Mouse (Mus musculus) lung, embryonic 15.5 days (tissue): ENCODE results near the gene Gm45713. TPM values are rescaled to one million over a fixed set of nuclear protein-coding genes. Genes with fewer than 3 reads are reported as not detected.
"Not testable (repeated sequence)": the region's sequence is repeated elsewhere in the genome, so short reads cannot be mapped to it uniquely, and the experiment has no call there.

Experiments
- ATAC-seq: fragments of 200-750 bp; cut with Nextera tagmentation; 2 replicates; pipeline ENCODE4 v1.8.0; 2017; ENCODE audit warnings: moderate number of reproducible peaks, borderline replicate concordance; ENCODE audit not compliant: low FRiP score, low TSS enrichment; ENCODE audit errors: extremely low read depth
- H3K27ac ChIP-seq: fragments of 300-500 bp; sonication (generic); 2 replicates; pipeline ENCODE4 v1.5.1; 2015; ENCODE audit warnings: moderate library complexity, mild to moderate bottlenecking, inconsistent platforms
- H3K27me3 ChIP-seq: fragments of 300-500 bp; sonication (generic); 2 replicates; pipeline ENCODE4 v1.6.1; 2015; ENCODE audit warnings: inconsistent platforms
- H3K36me3 ChIP-seq: fragments of 300-500 bp; sonication (generic); 2 replicates; pipeline ENCODE4 v1.6.1; 2015; ENCODE audit warnings: inconsistent platforms
- H3K4me1 ChIP-seq: fragments of 300-500 bp; sonication (generic); 2 replicates; pipeline ENCODE4 v1.6.1; 2015; ENCODE audit warnings: inconsistent platforms
- H3K4me2 ChIP-seq: fragments of 300-500 bp; sonication (generic); 2 replicates; pipeline ENCODE4 v1.6.1; 2015; ENCODE audit warnings: inconsistent platforms, mild to moderate bottlenecking, moderate library complexity
- H3K4me3 ChIP-seq: fragments of 300-500 bp; sonication (generic); 2 replicates; pipeline ENCODE4 v1.5.1; 2015; ENCODE audit warnings: mild to moderate bottlenecking, inconsistent platforms
- H3K9ac ChIP-seq: fragments of 300-500 bp; sonication (generic); 2 replicates; pipeline ENCODE4 v1.6.1; 2015; ENCODE audit warnings: inconsistent platforms
- H3K9me3 ChIP-seq: fragments of 300-500 bp; sonication (generic); 2 replicates; pipeline ENCODE4 v1.6.1; 2016; ENCODE audit warnings: inconsistent platforms
- WGBS: fragments of 180-500 bp; shearing (Covaris S2); methylation state at CpG from one replicate; pipeline ENCODE4 v1.1.7; 2015; 5-methylcytosine and 5-hydroxymethylcytosine counted together
- polyA plus RNA-seq: library from polyadenylated mRNA; unstranded; fragments of >200 nt; fragmentation: Nextera tagmentation; extraction: Ambion mirVana; gene quantifications from 2 replicates; pipeline ENCODE4 v1.2.1, GENCODE M21; 2015

Gene Gm45713
- polyA plus RNA-seq, 1 experiment from 2014 or later = 0.19 TPM

DNA sequence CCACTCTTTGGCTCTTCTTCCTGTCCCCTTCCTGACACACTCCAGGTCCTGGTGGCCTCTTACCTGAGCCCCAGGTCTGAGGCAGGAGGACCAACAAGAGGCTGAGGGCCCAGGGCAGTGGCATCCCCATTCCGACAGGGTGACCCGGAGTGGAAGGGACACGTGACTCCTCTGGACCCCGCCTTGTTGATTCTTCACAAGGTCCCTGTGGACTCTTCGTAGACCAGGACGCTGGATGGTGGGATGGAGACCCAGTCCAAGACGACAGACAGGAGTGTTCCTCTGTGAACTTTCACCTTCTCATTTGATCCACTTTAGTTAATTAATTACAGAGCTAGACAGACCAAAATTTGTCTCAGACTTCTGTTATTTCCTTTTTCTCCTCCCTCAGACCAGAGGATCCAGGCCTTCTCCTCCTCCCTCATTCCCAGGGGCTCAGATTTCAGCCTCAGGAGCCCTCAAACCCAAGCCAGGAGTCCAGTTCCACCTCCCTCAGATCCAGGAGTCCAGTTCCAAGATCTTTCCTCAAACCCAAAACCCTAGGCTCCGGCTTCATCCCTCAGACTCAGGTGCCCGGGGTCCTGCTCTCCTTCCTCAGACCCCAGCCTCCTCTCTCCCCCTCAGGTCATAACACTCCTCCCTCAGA is 33.0 kb downstream of the Gm45713 start:
- Histone ChIP-seq H3K27ac (peak overlapping the region; percentile 93), H3K4me1 (peaks cover 34% of the 10 kb centered on the region), H3K9me3 (no peaks in the 10 kb centered on the region), H3K9ac (peak overlapping the region; percentile 47), H3K27me3 (no peaks in the 10 kb centered on the region), H3K4me2 (peak overlapping the region; percentile 63), H3K4me3 (peak overlapping the region; percentile 46), H3K36me3 (no peaks in the 10 kb centered on the region)
- no peak for ATAC-seq
- 47% methylated on average over 9 of the region's 9 CpGs for WGBS

DNA sequence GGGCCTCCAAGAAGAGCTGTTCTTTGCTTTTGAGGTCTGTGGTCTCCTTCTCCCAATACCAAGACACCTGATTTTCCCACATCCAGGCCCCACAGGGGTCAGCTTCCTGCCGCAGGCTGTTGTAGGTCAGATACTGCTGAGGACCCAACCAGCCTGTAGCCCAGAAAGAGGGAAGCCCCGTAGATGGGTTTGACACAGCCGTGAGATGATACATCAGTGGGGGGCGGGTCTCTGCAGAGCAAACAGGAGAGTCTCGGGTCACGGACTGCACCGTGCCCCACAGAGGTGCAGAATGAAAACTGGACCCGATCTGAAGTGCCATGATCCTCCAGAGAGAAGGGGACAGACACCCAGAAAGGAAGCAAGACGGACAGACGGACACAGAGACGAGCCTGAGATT is 33.6 kb downstream of the Gm45713 start:
- H3K4me3 ChIP-seq = peak overlapping the region; percentile 46
- no peaks in the 10 kb centered on the region for H3K27me3 ChIP-seq
- peaks cover 34% of the 10 kb centered on the region for H3K4me1 ChIP-seq
- no peak for ATAC-seq
- no peak overlapping the region for H3K27ac ChIP-seq
- no peaks in the 10 kb centered on the region for H3K36me3 ChIP-seq
- H3K9me3 ChIP-seq = no peaks in the 10 kb centered on the region
- whole genome bisulfite sequencing = 72% methylated on average over 11 of the region's 11 CpGs
- no peak overlapping the region for H3K9ac ChIP-seq
- H3K4me2 ChIP-seq = peak overlapping the region; percentile 63

DNA sequence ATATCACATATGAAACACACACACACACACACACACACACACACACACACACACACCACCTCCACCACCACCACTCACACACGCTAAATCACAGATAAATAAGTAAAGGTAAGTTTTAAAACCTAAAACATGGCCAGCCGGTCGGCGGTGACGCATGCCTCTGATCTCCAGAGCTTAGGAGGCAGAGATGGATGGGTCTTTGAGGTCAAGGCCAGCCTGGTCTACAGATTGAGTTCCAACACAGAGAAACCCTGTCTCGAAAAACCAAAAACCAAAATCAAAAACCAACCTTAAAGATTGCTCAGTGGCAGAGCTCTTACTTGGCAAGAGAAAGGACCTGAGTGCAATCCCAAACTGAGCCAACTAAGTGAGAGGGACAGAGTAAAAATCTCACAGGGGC is 36.0 kb downstream of the Gm45713 start:
- Histone ChIP-seq H3K9ac (no peak overlapping the region), H3K4me1 (peaks cover 34% of the 10 kb centered on the region), H3K4me2 (no peak overlapping the region), H3K9me3 (no peaks in the 10 kb centered on the region), H3K27me3 (no peaks in the 10 kb centered on the region), H3K27ac (no peak overlapping the region), H3K36me3 (no peaks in the 10 kb centered on the region), H3K4me3 (no peak overlapping the region)
- WGBS = 78% methylated on average over 6 of the region's 6 CpGs
- ATAC-seq = no peak

DNA sequence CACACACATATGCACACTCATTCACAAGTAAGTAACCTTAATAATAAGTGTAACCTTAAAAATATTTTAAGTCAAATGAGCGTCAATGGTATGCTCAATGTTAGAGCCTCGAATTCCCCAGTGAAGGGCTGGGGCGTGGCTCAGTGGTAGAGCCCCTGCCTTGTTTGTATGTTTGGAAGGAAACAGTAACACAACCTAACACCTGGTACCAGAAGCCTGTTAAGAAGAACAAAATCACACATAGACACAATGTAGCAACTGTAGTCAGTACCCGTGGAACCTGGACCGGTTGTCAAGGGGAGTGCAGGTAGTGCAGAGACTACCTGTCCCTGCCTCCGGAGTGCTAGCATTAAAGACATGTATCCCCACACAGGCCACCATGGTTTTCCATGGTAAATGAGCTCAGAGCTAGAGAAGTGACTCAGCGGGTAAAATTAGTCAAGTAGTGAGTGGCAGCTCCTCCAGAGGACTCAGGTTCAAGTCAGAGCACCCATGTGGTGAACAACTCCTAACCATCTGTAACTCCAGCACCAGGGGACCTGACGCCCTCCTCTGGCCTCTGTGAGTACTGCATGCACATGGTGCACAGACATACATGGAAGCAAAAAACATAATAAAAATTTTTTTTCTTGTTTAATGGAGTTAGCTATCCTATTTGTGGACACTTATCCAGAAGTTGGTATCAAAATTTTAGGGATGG is 37.3 kb downstream of the Gm45713 start:
- H3K9ac ChIP-seq = no peak overlapping the region
- no peaks in the 10 kb centered on the region for H3K9me3 ChIP-seq
- no peaks in the 10 kb centered on the region for H3K27me3 ChIP-seq
- no peak overlapping the region for H3K27ac ChIP-seq
- no peak overlapping the region for H3K4me3 ChIP-seq
- ATAC-seq = no peak
- H3K4me1 ChIP-seq = peaks cover 27% of the 10 kb centered on the region
- H3K4me2 ChIP-seq = no peak overlapping the region
- 84% methylated on average over 8 of the region's 8 CpGs for WGBS
- H3K36me3 ChIP-seq = no peaks in the 10 kb centered on the region

DNA sequence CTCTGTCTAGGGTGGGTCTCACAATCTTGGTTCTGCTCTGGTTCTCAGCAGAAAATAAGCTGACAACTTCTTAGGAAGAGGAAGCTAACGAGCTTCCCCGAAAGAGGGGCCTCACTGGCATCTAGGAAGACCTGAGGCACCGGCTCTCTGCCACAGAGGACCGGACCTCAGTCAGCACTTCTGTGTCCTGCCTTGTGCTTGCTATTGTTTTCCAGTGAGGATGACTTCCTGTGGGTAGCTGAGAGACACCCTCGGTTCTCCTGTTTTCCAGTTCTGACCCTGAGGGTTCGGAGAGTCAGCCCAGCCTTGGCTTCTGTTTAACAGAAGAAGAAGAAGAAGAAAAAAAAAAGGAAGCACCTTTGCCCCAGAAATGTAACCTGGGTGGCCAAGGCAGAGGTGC is 38.6 kb downstream of the Gm45713 start:
- WGBS = 57% methylated on average over 6 of the region's 6 CpGs
- H3K27ac ChIP-seq = peak overlapping the region; percentile 15; the same call in 1 of the 2 replicates

DNA sequence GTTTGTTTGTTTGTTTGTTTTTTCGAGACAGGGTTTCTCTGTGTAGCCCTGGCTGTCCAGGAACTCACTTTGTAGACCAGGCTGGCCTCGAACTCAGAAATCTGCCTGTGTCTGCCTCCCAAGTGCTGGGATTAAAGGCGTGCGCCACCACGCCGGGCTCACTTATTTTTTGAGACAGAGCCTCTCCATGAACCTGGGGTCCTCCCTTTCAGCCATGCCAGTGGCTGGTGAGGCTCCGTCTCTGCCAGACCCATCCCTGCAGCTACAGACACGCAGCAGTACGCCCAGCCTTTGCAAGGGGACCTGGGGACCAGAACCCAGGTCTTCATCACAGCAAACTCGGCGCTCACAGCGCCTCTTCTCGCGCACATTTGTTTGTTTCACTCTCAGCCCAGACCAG is 40.1 kb downstream of the Gm45713 start:
- not testable (repeated sequence) for H3K4me2 ChIP-seq, H3K27me3 ChIP-seq, H3K9ac ChIP-seq, ATAC-seq, H3K4me3 ChIP-seq, H3K27ac ChIP-seq, H3K9me3 ChIP-seq, H3K36me3 ChIP-seq
- H3K4me1 ChIP-seq = peaks cover 22% of the 10 kb centered on the region
- 89% methylated on average over 14 of the region's 14 CpGs for WGBS

More for the DNA sequence above, 38.6 kb downstream of the Gm45713 start:
- H3K9ac ChIP-seq = no peak overlapping the region
- no peak overlapping the region for H3K4me3 ChIP-seq
- H3K27me3 ChIP-seq = no peaks in the 10 kb centered on the region
- H3K4me1 ChIP-seq = peaks cover 25% of the 10 kb centered on the region
- ATAC-seq = no peak
- no peaks in the 10 kb centered on the region for H3K36me3 ChIP-seq
- H3K9me3 ChIP-seq = no peaks in the 10 kb centered on the region
- no peak overlapping the region for H3K4me2 ChIP-seq

DNA sequence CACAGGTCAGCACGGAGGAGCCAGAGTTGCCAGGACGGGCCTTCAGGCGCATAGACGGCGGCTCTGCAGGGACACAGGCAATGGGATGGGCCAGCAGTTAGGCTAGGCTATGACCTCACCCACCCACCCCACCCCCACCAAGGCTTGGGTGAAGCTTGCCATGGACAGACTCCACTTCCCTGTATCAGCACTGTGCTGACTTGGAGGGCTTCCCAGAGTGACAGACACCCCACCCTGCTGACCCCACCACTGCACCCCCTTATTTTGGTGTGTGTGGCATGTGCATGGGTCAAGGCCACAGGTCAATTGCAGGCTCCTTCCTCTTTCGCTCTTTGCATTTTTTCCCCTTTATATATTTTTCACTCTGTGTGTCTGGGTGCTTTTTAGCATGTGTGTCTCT is 40.7 kb downstream of the Gm45713 start:
- H3K4me2 ChIP-seq = no peak overlapping the region
- peaks cover 23% of the 10 kb centered on the region for H3K4me1 ChIP-seq
- H3K9ac ChIP-seq = no peak overlapping the region
- no peaks in the 10 kb centered on the region for H3K27me3 ChIP-seq
- WGBS = 82% methylated on average over 6 of the region's 6 CpGs
- no peak overlapping the region for H3K4me3 ChIP-seq
- H3K9me3 ChIP-seq = no peaks in the 10 kb centered on the region
- ATAC-seq = no peak
- H3K27ac ChIP-seq = no peak overlapping the region
- H3K36me3 ChIP-seq = no peaks in the 10 kb centered on the region

DNA sequence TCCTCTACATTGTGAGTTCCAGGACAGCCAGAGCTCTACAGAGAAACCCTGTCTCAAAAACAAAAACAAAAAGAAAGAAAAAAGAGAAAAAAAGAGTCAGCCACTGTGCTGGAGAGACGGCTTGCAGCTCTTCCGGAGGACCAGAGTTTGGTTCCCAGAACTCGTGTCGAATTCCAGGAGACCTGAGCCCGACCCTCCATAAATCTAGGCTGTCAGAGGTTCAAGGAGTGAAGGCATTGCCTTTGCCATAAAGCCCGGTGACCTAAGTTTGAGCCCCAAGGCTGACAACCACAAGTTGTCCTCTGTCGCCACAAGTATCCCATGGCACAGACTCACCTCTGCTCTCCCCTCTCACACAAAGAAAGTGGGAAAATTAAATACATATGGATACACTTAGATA is 41.9 kb downstream of the Gm45713 start:
- no peak for ATAC-seq
- H3K27ac ChIP-seq = no peak overlapping the region
- no peak overlapping the region for H3K4me3 ChIP-seq
- no peaks in the 10 kb centered on the region for H3K9me3 ChIP-seq
- no peak overlapping the region for H3K4me2 ChIP-seq
- H3K36me3 ChIP-seq = 0 out of 2 replicates have a peak, but pooled peaks cover 3% of the 10 kb centered on the region
- H3K4me1 ChIP-seq = peaks cover 25% of the 10 kb centered on the region
- WGBS = 25% methylated on average over 7 of the region's 7 CpGs
- no peaks in the 10 kb centered on the region for H3K27me3 ChIP-seq
- H3K9ac ChIP-seq = no peak overlapping the region

DNA sequence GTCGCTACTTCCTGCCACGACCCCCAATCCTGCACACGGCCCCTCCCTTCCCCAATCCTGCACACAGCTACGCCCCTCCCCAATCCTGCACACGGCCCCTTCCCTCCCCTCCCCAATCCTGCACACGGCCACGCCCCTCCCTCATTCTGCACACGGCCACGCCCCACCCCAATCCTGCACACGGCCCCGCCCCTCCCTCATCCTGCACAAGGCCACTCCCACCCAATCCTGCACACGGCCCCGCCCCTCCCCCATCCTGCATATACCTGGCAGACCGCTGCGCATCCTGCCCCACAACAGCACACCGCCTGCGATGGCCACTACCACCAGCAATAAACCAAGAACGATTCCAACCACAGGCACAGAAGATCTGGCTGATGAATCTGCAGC is 42.5 kb downstream of the Gm45713 start:
- no peaks in the 10 kb centered on the region for H3K27me3 ChIP-seq
- H3K4me2 ChIP-seq = no peak overlapping the region
- no peaks in the 10 kb centered on the region for H3K9me3 ChIP-seq
- H3K4me3 ChIP-seq = no peak overlapping the region
- peaks cover 7% of the 10 kb centered on the region for H3K36me3 ChIP-seq
- peaks cover 25% of the 10 kb centered on the region for H3K4me1 ChIP-seq
- peak overlapping the region; percentile 79 for H3K27ac ChIP-seq
- no peak overlapping the region for H3K9ac ChIP-seq
- 37% methylated on average over 17 of the region's 18 CpGs for WGBS
- no peak for ATAC-seq

DNA sequence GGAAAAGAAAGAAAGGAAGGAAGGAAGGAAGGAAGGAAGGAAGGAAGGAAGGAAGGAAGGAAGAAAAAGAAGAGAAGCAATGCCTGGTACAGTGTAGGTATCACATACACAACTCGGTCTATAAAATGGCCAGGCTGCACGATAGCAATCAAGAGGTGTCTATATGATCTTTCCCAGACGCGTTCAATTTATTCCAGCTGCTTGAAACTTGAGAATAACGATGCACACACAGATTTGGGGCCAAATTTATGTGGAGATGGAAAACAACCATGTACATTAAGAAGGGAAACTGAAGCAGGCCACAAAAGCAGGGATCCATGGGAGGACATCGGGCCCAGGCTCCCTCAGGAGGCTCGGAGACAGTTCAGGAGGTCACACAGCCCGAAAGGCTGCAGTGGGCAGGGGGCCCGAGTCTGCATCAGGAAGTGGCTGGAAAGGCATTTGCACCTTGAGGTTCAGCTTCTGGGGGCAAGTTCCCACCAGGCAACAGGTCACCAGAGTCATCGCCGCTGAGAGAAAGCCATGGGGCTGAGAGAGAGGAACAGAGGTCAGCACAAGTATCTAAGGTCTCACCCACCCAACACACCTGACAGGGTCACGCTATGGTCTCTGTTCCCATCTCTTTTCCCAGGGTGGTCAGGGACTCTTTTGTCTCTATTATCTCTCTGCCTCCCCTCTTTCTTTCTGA is 43.1 kb downstream of the Gm45713 start:
- no peaks in the 10 kb centered on the region for H3K9me3 ChIP-seq
- 45% methylated on average over 12 of the region's 12 CpGs for WGBS
- H3K9ac ChIP-seq = no peak overlapping the region
- no peak for ATAC-seq
- no peak overlapping the region for H3K4me3 ChIP-seq
- peaks cover 13% of the 10 kb centered on the region for H3K36me3 ChIP-seq
- peak overlapping the region; percentile 6; the same call in 1 of the 2 replicates for H3K4me2 ChIP-seq
- H3K27ac ChIP-seq = peak overlapping the region; percentile 79
- H3K4me1 ChIP-seq = peaks cover 25% of the 10 kb centered on the region
- no peaks in the 10 kb centered on the region for H3K27me3 ChIP-seq

DNA sequence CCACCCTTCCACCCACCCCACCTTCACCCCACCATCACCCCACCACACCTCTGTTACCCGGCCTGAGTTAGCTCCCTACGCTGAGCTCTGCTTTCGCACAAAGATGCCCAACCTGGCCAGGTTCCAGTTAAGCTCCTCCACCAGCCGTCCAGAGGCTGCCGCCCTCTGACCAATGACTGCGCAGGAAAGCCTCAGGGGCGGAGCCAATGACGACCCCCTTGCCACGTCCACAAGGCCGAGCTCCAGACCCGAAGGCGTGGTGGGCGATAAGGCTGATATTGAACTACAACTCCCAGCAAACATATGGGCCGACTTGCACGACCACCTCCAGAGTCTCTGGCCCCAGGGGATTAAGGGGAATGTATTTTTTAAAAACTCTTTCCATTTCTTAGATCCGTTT is 44.0 kb downstream of the Gm45713 start, which contains the start of gene Rcn3:
Gene Rcn3, minus strand, starts transcription at position 174 of the 400 bp plus-strand sequence.
- under 1% methylated on average over 16 of the region's 16 CpGs for WGBS
- H3K4me2 ChIP-seq = peak within 1 kb of the TSS; percentile 72
- no peaks in the 10 kb centered on the region for H3K9me3 ChIP-seq
- H3K4me3 ChIP-seq = peak within 1 kb of the TSS; percentile 52
- peak within 1 kb of the TSS; percentile 79 for H3K27ac ChIP-seq
- H3K4me1 ChIP-seq = peaks cover 25% of the 10 kb centered on the region
- peak; percentile 97 for ATAC-seq
- no peaks in the 10 kb centered on the region for H3K27me3 ChIP-seq
- peaks cover 22% of the 10 kb centered on the region for H3K36me3 ChIP-seq
- H3K9ac ChIP-seq = peak within 1 kb of the TSS; percentile 62
